Mouse (Mus musculus) stomach, postnatal 0 days (tissue): Measurements from ENCODE around the gene Dnm3.

Source experiments
- CTCF ChIP-seq: IDR thresholded peaks from 2 replicates; pipeline ENCODE4 v1.5.1; 2016; ENCODE audit warnings: antibody characterized with exemption, low read depth, mild to moderate bottlenecking, moderate library complexity
- EP300 ChIP-seq: optimal IDR thresholded peaks from 2 replicates; pipeline ENCODE3; 2016; ENCODE audit warnings: antibody characterized with exemption

DNA sequence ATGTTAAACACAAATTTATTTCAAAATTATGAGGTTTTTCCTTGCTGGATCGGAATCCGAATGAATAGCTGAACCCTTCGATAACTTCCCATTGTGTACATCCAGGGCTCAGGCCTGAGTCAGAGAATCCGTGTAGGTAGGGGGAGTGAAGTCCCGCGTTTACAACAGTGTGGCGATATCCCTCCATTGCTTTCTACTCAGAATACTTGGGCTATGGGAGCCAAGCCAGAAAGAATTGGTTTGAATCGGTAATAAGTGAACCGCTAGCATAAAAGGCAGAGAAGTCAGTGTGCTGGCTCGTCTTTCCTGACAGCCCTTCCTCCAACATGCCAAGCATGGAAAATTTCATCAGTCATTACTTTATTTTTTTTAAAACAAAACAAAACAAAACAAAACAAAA, 402.0 kb downstream of the Dnm3 start:
- TF ChIP-seq CTCF = no peak
- no peak for TF ChIP-seq EP300
